Mouse (Mus musculus) brown adipose tissue, adult 24 weeks (tissue): ENCODE measurements around the gene Bcl7b. TPM values are rescaled to one million over a fixed set of nuclear protein-coding genes. Genes with fewer than 3 reads are reported as not detected.

Experiments used
- H3K27ac ChIP-seq: fragments of 200-500 bp; replicated peaks from 2 replicates; pipeline ENCODE4 v1.5.1; 2012; ENCODE audit warnings: low read depth, mild to moderate bottlenecking, low read length
- H3K4me1 ChIP-seq: fragments of 200-500 bp; 2 replicates; pipeline ENCODE4 v1.6.1; 2012; ENCODE audit warnings: low read length, mixed read lengths; ENCODE audit not compliant: control insufficient read depth, insufficient read depth, insufficient read length
- H3K4me3 ChIP-seq: fragments of 200-500 bp; 2 replicates; pipeline ENCODE4 v1.5.1; 2012; ENCODE audit warnings: low read depth, mild to moderate bottlenecking, low read length, moderate library complexity; ENCODE audit not compliant: insufficient read depth
- polyA plus RNA-seq: library from polyadenylated mRNA; stranded (reverse); fragments of >200 nt; gene quantifications from 2 replicates; pipeline ENCODE4 v1.2.4, GENCODE M21; 2012; ENCODE audit not compliant: missing spikeins, insufficient read depth, insufficient read length

Gene Bcl7b
- polyA plus RNA-seq, 1 experiment, result 84.5 TPM

DNA sequence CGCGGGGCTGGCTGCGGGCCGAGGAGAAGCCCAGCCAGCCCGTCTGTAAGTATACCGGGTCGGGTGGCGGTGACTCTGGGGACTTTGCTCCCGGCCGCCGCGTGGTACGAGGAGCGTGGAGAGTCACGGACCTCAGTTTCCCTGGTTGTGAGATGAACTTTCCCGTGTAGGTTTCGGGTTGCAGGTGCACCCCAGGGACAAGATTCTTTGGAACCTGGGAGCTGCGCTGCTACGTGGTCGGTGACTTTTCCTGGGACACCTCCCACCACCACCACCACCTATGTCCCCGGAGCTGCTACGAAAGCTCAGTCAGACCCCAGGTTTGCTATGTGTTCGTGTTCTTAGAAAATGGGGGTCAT, 18.3 kb upstream of the Bcl7b start:
- 0 out of 2 replicates have a peak overlapping the region, but pooled peaks have one; percentile 11 for H3K27ac ChIP-seq
- peak overlapping the region; percentile 76 for H3K4me3 ChIP-seq
- no peaks in the 10 kb centered on the region; the same call in 1 of the 2 replicates for H3K4me1 ChIP-seq

DNA sequence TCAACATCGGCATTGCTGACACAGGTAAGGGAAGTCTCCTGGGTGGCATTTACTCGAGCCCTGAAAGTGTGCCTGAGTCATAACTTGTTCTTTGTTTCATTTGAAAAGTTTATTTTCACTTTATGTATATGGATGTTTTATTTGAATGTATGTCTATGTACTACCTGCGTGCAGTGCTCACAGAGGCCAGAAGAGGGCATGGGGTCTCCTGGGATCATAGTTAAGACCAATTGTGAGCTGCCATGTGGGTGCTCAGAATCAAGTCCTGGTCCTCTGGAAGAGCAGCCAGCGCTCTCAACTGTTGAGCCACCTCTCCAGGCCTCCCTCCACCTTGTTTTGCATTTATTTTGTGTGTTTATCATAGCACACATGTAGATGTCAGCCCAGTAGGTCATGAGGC, 11.6 kb upstream of the Bcl7b start:
- H3K4me1 ChIP-seq, result peaks cover 8% of the 10 kb centered on the region
- no peak overlapping the region for H3K4me3 ChIP-seq
- H3K27ac ChIP-seq, result no peak overlapping the region

DNA sequence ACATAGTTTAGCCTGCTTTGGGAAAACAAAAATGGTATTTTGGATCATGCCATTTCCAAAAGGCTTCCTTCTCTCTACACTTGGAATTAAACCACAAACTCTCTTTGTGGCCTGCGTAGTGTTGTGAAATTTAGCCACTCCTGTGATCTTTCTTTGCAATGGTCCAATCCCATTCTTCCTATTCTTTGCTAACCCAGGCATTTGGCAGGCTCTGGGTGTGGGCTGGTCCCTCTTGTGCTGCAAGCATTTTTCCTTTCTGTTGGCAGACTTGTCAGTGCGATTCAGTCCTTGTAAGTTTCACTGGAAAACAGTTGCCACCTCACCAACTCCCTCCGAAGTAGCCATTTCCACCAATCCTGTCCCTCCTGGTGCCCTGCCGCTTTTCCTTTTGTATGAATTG, 6.9 kb upstream of the Bcl7b start:
- no peak overlapping the region for H3K4me3 ChIP-seq
- H3K27ac ChIP-seq, result peak overlapping the region; percentile 51

DNA sequence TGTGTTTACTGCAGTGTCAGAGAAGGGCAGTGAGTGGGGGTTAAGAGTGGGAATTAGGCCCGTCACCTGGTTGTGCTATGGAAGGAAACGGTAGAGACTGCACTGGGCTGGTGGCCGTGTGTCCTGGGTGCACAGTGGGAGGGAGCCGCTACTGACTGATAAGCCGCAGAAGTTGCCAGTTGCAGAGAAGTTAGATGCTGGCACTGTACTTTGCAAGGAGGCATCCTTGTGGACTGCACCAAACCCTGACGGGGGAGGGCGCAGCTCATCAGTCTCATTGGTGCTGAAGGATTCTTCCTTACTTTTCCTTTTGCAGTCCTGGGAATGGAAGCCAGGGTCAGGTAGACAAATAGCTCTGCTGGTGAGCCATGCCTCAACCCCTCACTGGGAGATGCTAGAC, 6.4 kb upstream of the Bcl7b start:
- H3K27ac ChIP-seq, result peak overlapping the region; percentile 49

More for the DNA sequence above, 6.9 kb upstream of the Bcl7b start:
- H3K4me1 ChIP-seq, result peaks cover 8% of the 10 kb centered on the region

DNA sequence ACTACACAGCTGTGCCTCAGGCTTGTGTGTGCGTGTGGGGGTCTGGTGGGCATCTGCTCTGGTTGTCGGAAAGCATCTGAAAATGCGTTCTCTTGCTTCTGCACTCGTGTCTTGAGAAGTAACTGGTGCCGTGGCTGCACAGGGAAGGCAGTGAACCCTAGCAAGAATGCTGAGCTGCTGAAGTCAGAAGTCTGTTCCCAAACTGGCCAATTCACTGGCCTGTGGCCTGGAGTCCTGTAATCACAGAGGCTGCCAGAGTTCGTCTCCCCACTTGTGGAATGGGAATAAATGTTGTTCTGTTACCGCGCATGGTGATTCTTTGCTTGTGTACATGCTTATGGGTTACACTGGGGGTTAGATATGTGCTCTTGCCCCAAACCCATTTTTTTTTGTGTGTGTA, 5.7 kb upstream of the Bcl7b start:
- Histone ChIP-seq H3K27ac (no peak overlapping the region), H3K4me1 (peaks cover 8% of the 10 kb centered on the region), H3K4me3 (no peak overlapping the region)

More for the DNA sequence above, 6.4 kb upstream of the Bcl7b start:
- H3K4me1 ChIP-seq, result peaks cover 8% of the 10 kb centered on the region
- no peak overlapping the region for H3K4me3 ChIP-seq

DNA sequence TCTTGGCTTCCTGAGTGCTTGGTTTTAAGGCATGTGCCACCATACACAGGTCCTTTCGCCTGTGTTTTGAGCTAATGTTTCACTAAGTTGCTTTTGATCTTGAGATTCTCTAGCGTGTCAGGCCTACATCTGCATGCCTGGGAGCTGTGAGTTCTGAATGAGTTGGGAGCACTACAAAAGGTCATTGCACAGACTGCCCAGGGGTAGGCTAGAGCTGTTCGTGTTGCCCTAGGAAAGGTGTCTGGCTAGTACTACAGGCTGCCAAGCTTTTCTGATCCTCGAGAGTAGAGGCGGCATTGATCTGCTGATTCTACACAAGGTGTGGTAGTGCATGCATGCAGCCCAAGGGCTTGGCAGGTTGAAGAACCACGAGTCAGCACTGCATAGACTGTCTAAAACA, 5.3 kb upstream of the Bcl7b start:
- Histone ChIP-seq H3K4me1 (peaks cover 8% of the 10 kb centered on the region), H3K27ac (no peak overlapping the region), H3K4me3 (no peak overlapping the region)

DNA sequence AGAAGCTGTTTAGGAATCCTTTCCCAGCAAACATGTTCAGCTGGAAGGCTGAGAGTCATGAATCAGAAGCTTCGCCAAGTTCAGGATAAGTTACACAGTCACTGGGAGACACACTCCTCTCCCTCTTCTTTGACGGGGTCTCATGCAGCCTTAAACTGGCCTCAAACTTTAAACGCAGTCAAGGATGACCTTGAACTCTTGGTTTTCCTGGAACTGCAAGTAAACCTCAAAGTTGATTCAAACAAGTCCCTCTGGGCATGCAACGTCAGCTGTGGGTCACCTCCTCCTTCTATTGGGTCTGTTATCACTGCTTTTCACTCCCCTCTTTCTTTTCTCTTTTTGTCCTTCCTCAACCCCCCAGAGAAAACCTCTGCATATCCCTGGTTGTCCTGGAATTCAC, 1.2 kb upstream of the Bcl7b start:
- Histone ChIP-seq H3K27ac (no peak overlapping the region), H3K4me1 (peaks cover 2% of the 10 kb centered on the region; the same call in 1 of the 2 replicates), H3K4me3 (no peak overlapping the region)

DNA sequence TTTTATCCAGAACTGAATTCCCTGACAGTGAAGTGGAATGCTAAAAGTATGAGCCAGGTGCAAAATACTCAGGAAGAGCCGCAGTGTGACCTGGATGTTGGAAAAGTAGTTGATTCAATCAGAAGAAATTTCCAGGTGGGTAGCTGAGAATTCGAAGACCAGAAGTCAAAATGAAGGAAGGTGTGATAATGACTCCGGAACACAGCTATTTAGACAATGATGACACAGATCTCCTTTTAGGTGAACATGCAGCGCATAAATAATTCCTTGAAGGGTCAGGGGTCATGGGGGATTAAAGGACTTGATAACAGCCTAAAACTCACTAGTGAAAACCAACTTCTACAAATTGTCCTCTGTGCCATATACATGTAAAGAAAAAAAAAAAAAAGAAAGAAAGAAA, 614 bp upstream of the Bcl7b start:
- no peak overlapping the region for H3K27ac ChIP-seq
- H3K4me1 ChIP-seq, result peaks cover 2% of the 10 kb centered on the region; the same call in 1 of the 2 replicates
- no peak overlapping the region for H3K4me3 ChIP-seq

DNA sequence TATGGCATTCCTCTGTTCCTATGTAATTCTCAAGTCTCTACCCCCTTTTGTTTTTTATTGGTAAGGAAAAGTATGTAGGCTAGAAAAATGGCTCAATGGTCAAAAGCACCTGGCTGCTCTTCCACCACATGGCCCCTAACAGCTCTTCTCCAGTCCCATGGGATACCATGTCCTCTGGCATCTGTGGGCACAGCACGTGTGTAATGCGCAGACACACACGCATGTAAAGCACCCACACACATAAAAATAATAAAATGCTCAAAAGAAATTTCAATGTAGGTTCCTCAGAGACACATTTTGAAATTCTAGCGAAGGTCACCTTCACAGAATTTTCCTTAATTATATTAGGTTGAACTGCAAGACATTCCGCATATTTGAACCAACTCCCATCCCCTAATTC, 1.4 kb downstream of the Bcl7b start:
- Histone ChIP-seq H3K4me1 (peaks cover 2% of the 10 kb centered on the region; the same call in 1 of the 2 replicates), H3K4me3 (peak overlapping the region; percentile 89), H3K27ac (peak overlapping the region; percentile 95)

DNA sequence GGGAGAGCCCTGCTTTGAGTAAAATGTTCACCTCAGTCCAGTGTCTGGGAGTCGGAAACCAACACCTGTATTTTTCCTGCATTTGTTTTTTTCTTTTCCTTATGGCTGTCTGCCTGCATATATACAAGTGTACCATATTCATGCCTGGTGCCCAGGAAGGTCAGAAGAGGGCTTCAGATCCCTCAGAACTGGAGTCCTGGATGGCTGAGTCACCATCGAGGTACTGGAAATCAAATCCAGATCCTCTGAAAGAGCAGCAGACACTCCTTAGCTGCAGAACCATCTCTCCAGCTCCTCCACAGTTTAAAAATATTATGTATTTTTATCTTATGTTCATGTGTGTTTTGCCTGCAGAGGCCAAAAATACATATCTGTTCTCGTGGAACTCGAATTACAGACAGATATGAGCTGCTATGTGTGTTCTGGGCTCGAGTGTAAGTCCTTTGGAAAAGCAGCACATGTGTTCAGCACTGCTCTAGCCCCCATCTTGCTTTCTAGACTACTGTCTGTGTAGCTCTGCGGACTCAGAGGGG, 3.7 kb downstream of the Bcl7b start:
- Histone ChIP-seq H3K27ac (no peak overlapping the region), H3K4me3 (no peak overlapping the region), H3K4me1 (peaks cover 2% of the 10 kb centered on the region; the same call in 1 of the 2 replicates)

DNA sequence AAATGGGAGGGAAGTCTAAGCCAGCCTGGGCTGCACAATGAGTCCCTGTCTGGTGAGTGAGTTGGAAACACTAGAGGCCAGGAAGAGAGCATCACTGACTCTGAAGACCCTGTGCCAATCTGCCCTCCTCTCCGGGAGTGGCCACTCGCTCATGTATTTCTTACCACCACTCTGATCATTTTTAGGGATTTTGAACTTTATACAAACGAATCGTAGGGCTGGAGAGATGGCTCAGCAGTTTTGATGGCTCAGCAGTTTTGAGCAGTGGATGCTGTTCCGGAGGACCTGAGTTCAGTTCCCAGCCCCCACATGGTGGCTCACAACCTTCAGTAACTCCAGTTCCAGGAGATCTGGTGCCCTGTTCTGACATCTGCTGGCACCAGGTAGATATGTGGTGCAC, 4.9 kb downstream of the Bcl7b start:
- H3K27ac ChIP-seq, result no peak overlapping the region
- peaks cover 2% of the 10 kb centered on the region; the same call in 1 of the 2 replicates for H3K4me1 ChIP-seq
- no peak overlapping the region for H3K4me3 ChIP-seq

DNA sequence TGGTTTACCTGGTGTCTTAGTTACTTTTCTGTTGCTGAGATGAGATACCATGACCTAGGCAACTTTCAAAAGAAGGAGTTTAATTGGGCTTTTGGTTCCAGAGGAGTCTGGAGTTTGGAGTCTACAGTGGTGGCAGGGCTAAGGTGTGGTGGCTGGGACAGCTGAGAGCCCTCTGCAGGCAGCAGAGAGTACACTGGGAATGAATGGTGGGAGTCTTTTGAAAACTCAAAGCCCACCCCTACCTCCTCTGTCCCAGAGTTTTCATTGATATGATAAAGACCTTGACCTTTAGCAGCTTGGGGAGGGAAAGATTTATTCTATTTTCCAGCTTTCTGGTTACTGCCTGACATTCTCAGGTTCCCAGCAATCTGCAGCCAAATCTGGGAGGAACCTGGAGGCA, 7.0 kb downstream of the Bcl7b start:
- peaks cover 8% of the 10 kb centered on the region; the same call in 1 of the 2 replicates for H3K4me1 ChIP-seq
- H3K27ac ChIP-seq, result no peak overlapping the region
- H3K4me3 ChIP-seq, result no peak overlapping the region

DNA sequence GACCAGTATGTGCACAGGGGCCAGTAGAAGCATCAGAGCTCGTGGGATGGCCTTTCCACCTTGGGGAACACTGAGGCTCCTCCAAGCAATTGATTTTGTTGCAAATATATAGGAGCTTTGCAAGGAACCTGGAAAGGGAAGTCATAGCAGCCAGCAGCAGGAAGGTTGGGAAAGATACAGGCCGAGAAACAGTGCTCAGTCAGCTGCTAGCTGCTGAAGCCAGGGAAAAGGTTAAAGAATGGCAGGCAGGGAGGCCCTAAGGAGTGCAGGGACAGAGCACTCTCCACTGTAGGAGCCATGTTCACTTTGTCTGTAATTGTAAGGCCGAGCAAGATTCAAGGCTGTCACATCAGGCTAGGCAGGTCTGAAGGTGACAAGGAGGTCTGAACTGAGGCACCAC, 10.4 kb downstream of the Bcl7b start:
- Histone ChIP-seq H3K4me1 (peaks cover 8% of the 10 kb centered on the region; the same call in 1 of the 2 replicates), H3K27ac (peak overlapping the region; percentile 64), H3K4me3 (no peak overlapping the region)

DNA sequence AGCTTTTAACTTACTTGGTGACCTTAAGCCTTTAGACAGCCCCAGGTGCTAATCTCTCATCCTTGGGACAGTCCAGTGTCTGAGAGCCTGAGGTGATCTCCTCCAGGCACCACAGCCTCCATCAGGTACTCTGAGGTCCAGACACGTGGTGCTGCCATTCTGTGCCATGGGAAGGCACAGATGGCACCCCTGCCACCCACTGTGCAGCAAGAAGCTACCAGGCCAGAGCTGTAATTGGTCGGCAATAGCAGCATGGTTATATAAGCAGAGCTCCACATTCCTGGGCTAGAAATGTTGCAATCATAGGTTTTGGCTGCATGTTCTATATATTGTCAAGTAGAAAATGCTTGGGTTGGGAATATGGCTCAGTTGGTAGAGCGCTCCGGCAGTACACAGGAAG, 10.9 kb downstream of the Bcl7b start:
- H3K27ac ChIP-seq, result peak overlapping the region; percentile 55
- H3K4me3 ChIP-seq, result no peak overlapping the region
- peaks cover 8% of the 10 kb centered on the region; the same call in 1 of the 2 replicates for H3K4me1 ChIP-seq

DNA sequence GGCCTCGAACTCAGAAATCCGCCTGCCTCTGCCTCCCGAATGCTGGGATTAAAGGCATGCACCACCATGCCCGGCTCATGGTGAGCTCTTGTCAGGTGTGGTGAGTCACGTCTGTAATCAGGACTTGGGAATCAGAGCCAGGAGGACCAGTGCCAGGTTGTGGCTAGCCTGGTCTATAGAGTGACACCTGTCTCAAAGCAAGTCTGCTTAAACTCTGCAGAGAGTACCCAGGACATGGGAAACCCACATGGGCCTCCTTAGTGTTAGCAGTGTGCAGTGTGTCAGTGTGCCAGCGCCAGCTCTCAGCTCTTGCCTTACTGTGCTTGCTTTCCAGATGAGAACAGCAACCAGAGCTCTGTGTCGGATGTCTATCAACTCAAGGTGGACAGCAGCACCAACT, 11.5 kb downstream of the Bcl7b start:
- H3K27ac ChIP-seq, result no peak overlapping the region
- H3K4me1 ChIP-seq, result peaks cover 8% of the 10 kb centered on the region; the same call in 1 of the 2 replicates
- H3K4me3 ChIP-seq, result no peak overlapping the region

DNA sequence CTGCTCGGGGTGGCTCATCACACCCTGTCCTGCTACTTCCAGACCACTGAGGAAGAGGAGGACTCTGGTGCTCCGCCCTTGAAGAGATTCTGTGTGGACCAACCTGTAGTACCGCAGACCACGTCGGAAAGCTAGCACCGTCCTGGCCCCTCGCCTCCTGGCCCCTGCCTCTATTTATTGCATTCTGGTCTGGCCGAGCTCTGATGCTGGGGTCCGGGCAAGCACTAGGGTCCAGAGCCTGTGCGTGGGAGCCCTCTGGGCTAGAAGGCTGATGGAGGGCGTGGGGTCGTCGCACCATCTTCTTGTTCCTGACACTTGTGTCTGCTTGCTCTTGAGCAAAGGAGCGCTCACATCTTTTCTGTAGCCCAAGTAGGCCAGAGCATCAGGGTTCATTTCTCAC, 12.7 kb downstream of the Bcl7b start:
- Histone ChIP-seq H3K27ac (no peak overlapping the region), H3K4me1 (peaks cover 8% of the 10 kb centered on the region; the same call in 1 of the 2 replicates), H3K4me3 (no peak overlapping the region)
